Mouse (Mus musculus): ENCODE measurements around the gene Atp6v0d1. TPM values are rescaled to one million over a fixed set of nuclear protein-coding genes. Genes with fewer than 3 reads are reported as not detected.

Gene Atp6v0d1
- polyA plus RNA-seq, 1 experiment from 2014 or later, result 115 TPM

GRCm38 (mm10) chr8:105488082-105488481 is 77.8 kb downstream of the Atp6v0d1 start:
- H3K36me3 ChIP-seq (ENCODE audit: control insufficient read depth, insufficient read depth, low read length), result no peaks in the 10 kb centered on the region
- 66% methylated on average over 3 of the region's 3 CpGs for WGBS
- H3K4me3 ChIP-seq (ENCODE audit: low read length), result no peak overlapping the region
- no peaks in the 10 kb centered on the region for H3K9me3 ChIP-seq (ENCODE audit: control insufficient read depth, low read length)
- no peak overlapping the region for H3K4me2 ChIP-seq (ENCODE audit: low read depth, low read length)
- H3K27me3 ChIP-seq (replicated peaks; ENCODE audit: control insufficient read depth, insufficient read depth, low read length), result no peaks in the 10 kb centered on the region
- H3K4me1 ChIP-seq (ENCODE audit: control insufficient read depth, insufficient read depth, low read length), result no peaks in the 10 kb centered on the region
- no peak overlapping the region for H3K9ac ChIP-seq (ENCODE audit: low read depth, low read length)
- no peak overlapping the region for H3K27ac ChIP-seq (ENCODE audit: low read length)
- ATAC-seq, result no peak

- H3K27me3 ChIP-seq (replicated peaks; ENCODE audit: control insufficient read depth, insufficient read depth, low read length), result no peaks in the 10 kb centered on the region
- H3K36me3 ChIP-seq (ENCODE audit: control insufficient read depth, insufficient read depth, low read length), result no peaks in the 10 kb centered on the region
- no peak overlapping the region for H3K4me3 ChIP-seq (ENCODE audit: low read length)
- H3K9ac ChIP-seq (ENCODE audit: low read depth, low read length), result no peak overlapping the region
- no peak overlapping the region for H3K4me2 ChIP-seq (ENCODE audit: low read depth, low read length)
- H3K27ac ChIP-seq (ENCODE audit: low read length), result no peak overlapping the region
- no peaks in the 10 kb centered on the region for H3K4me1 ChIP-seq (ENCODE audit: control insufficient read depth, insufficient read depth, low read length)
- ATAC-seq, result peak; percentile 52; the same call in 1 of the 2 replicates
- 49% methylated on average over 2 of the region's 2 CpGs for WGBS
- no peaks in the 10 kb centered on the region for H3K9me3 ChIP-seq (ENCODE audit: control insufficient read depth, low read length)
Observed at GRCm38 (mm10) chr8:105484392-105484791, 81.5 kb downstream of the Atp6v0d1 start.

GRCm38 (mm10) chr8:105484030-105484368 is 81.8 kb downstream of the Atp6v0d1 start:
- H3K36me3 ChIP-seq (ENCODE audit: control insufficient read depth, insufficient read depth, low read length), result no peaks in the 10 kb centered on the region
- H3K4me2 ChIP-seq (ENCODE audit: low read depth, low read length), result no peak overlapping the region
- no peaks in the 10 kb centered on the region for H3K4me1 ChIP-seq (ENCODE audit: control insufficient read depth, insufficient read depth, low read length)
- H3K27me3 ChIP-seq (replicated peaks; ENCODE audit: control insufficient read depth, insufficient read depth, low read length), result no peaks in the 10 kb centered on the region
- peak; percentile 11; the same call in 1 of the 2 replicates for ATAC-seq
- no peaks in the 10 kb centered on the region for H3K9me3 ChIP-seq (ENCODE audit: control insufficient read depth, low read length)
- H3K27ac ChIP-seq (ENCODE audit: low read length), result no peak overlapping the region
- 73% methylated on average over 3 of the region's 3 CpGs for WGBS
- H3K4me3 ChIP-seq (ENCODE audit: low read length), result no peak overlapping the region
- H3K9ac ChIP-seq (ENCODE audit: low read depth, low read length), result no peak overlapping the region

- no peak overlapping the region for H3K4me3 ChIP-seq (ENCODE audit: low read length)
- peak; percentile 35; the same call in 1 of the 2 replicates for ATAC-seq
- no peak overlapping the region for H3K9ac ChIP-seq (ENCODE audit: low read depth, low read length)
- H3K4me2 ChIP-seq (ENCODE audit: low read depth, low read length), result no peak overlapping the region
- 49% methylated on average over 14 of the region's 14 CpGs for WGBS
- H3K27me3 ChIP-seq (replicated peaks; ENCODE audit: control insufficient read depth, insufficient read depth, low read length), result no peaks in the 10 kb centered on the region
- no peak overlapping the region for H3K27ac ChIP-seq (ENCODE audit: low read length)
- no peaks in the 10 kb centered on the region for H3K36me3 ChIP-seq (ENCODE audit: control insufficient read depth, insufficient read depth, low read length)
- H3K4me1 ChIP-seq (ENCODE audit: control insufficient read depth, insufficient read depth, low read length), result no peaks in the 10 kb centered on the region
- no peaks in the 10 kb centered on the region for H3K9me3 ChIP-seq (ENCODE audit: control insufficient read depth, low read length)
Observed at GRCm38 (mm10) chr8:105483212-105484029, 82.4 kb downstream of the Atp6v0d1 start.

GRCm38 (mm10) chr8:105482123-105482522 is 83.7 kb downstream of the Atp6v0d1 start:
- ATAC-seq, result no peak
- WGBS, result 84% methylated on average over 8 of the region's 8 CpGs

GRCm38 (mm10) chr8:105481453-105481852 is 84.4 kb downstream of the Atp6v0d1 start:
- H3K4me3 ChIP-seq (ENCODE audit: low read length), result no peak overlapping the region
- no peaks in the 10 kb centered on the region for H3K4me1 ChIP-seq (ENCODE audit: control insufficient read depth, insufficient read depth, low read length)
- no peaks in the 10 kb centered on the region for H3K27me3 ChIP-seq (replicated peaks; ENCODE audit: control insufficient read depth, insufficient read depth, low read length)
- 77% methylated on average over 6 of the region's 6 CpGs for WGBS
- H3K9me3 ChIP-seq (ENCODE audit: control insufficient read depth, low read length), result no peaks in the 10 kb centered on the region
- no peaks in the 10 kb centered on the region for H3K36me3 ChIP-seq (ENCODE audit: control insufficient read depth, insufficient read depth, low read length)
- H3K4me2 ChIP-seq (ENCODE audit: low read depth, low read length), result no peak overlapping the region
- no peak overlapping the region for H3K9ac ChIP-seq (ENCODE audit: low read depth, low read length)
- no peak for ATAC-seq
- no peak overlapping the region for H3K27ac ChIP-seq (ENCODE audit: low read length)

More at GRCm38 (mm10) chr8:105482123-105482522, 83.7 kb downstream of the Atp6v0d1 start:
- H3K9me3 ChIP-seq (ENCODE audit: control insufficient read depth, low read length), result no peaks in the 10 kb centered on the region
- no peaks in the 10 kb centered on the region for H3K27me3 ChIP-seq (replicated peaks; ENCODE audit: control insufficient read depth, insufficient read depth, low read length)
- H3K4me3 ChIP-seq (ENCODE audit: low read length), result no peak overlapping the region
- no peak overlapping the region for H3K9ac ChIP-seq (ENCODE audit: low read depth, low read length)
- H3K36me3 ChIP-seq (ENCODE audit: control insufficient read depth, insufficient read depth, low read length), result no peaks in the 10 kb centered on the region
- H3K4me1 ChIP-seq (ENCODE audit: control insufficient read depth, insufficient read depth, low read length), result no peaks in the 10 kb centered on the region
- H3K27ac ChIP-seq (ENCODE audit: low read length), result no peak overlapping the region
- no peak overlapping the region for H3K4me2 ChIP-seq (ENCODE audit: low read depth, low read length)

- Histone ChIP-seq H3K27me3 (replicated peaks; ENCODE audit: control insufficient read depth, insufficient read depth, low read length) (no peaks in the 10 kb centered on the region; the same call in 1 of the 2 replicates), H3K27ac (ENCODE audit: low read length) (no peak overlapping the region), H3K4me3 (ENCODE audit: low read length) (no peak overlapping the region), H3K4me2 (ENCODE audit: low read depth, low read length) (no peak overlapping the region), H3K9ac (ENCODE audit: low read depth, low read length) (no peak overlapping the region), H3K36me3 (ENCODE audit: control insufficient read depth, insufficient read depth, low read length) (no peaks in the 10 kb centered on the region), H3K4me1 (ENCODE audit: control insufficient read depth, insufficient read depth, low read length) (no peaks in the 10 kb centered on the region), H3K9me3 (ENCODE audit: control insufficient read depth, low read length) (no peaks in the 10 kb centered on the region)
- no peak for ATAC-seq
- 43% methylated on average over 2 of the region's 2 CpGs for WGBS
Observed at GRCm38 (mm10) chr8:105481013-105481412, 84.8 kb downstream of the Atp6v0d1 start.

GRCm38 (mm10) chr8:105477792-105478191 is 88.1 kb downstream of the Atp6v0d1 start:
- Histone ChIP-seq H3K4me2 (ENCODE audit: low read depth, low read length) (no peak overlapping the region), H3K27me3 (replicated peaks; ENCODE audit: control insufficient read depth, insufficient read depth, low read length) (no peaks in the 10 kb centered on the region; the same call in 1 of the 2 replicates), H3K4me1 (ENCODE audit: control insufficient read depth, insufficient read depth, low read length) (peaks cover 21% of the 10 kb centered on the region), H3K36me3 (ENCODE audit: control insufficient read depth, insufficient read depth, low read length) (no peaks in the 10 kb centered on the region), H3K27ac (ENCODE audit: low read length) (no peak overlapping the region), H3K9ac (ENCODE audit: low read depth, low read length) (no peak overlapping the region), H3K9me3 (ENCODE audit: control insufficient read depth, low read length) (no peaks in the 10 kb centered on the region), H3K4me3 (ENCODE audit: low read length) (no peak overlapping the region)
- 81% methylated on average over 3 of the region's 3 CpGs for WGBS
- ATAC-seq, result no peak

GRCm38 (mm10) chr8:105476628-105477413 is 89.0 kb downstream of the Atp6v0d1 start:
- Histone ChIP-seq H3K9me3 (ENCODE audit: control insufficient read depth, low read length) (no peaks in the 10 kb centered on the region), H3K4me1 (ENCODE audit: control insufficient read depth, insufficient read depth, low read length) (peaks cover 21% of the 10 kb centered on the region), H3K27me3 (replicated peaks; ENCODE audit: control insufficient read depth, insufficient read depth, low read length) (no peaks in the 10 kb centered on the region; the same call in 1 of the 2 replicates), H3K4me2 (ENCODE audit: low read depth, low read length) (no peak overlapping the region), H3K4me3 (ENCODE audit: low read length) (no peak overlapping the region), H3K36me3 (ENCODE audit: control insufficient read depth, insufficient read depth, low read length) (no peaks in the 10 kb centered on the region), H3K9ac (ENCODE audit: low read depth, low read length) (no peak overlapping the region), H3K27ac (ENCODE audit: low read length) (no peak overlapping the region)
- ATAC-seq, result no peak
- 48% methylated on average over 25 of the region's 25 CpGs for WGBS

All from intestine, embryonic 16.5 days (tissue).